Mouse (Mus musculus) myocyte (in vitro differentiated cells): ENCODE results near the gene Tmeff2. TPM values are rescaled to one million over a fixed set of nuclear protein-coding genes. Genes with fewer than 3 reads are reported as not detected.

Experiments
- H3K27me3 ChIP-seq: one replicate; pipeline ENCODE4 v1.6.1; 2011; ENCODE audit not compliant: control insufficient read depth, insufficient read depth, insufficient read length
- H3K36me3 ChIP-seq: one replicate; pipeline ENCODE4 v1.6.1; 2011; ENCODE audit not compliant: control insufficient read depth, insufficient read depth
- H3K4me2 ChIP-seq: one replicate; pipeline ENCODE4 v1.6.1; 2011; ENCODE audit warnings: low read depth, control low read depth
- H3K4me3 ChIP-seq: one replicate; pipeline ENCODE4 v1.5.1; 2011; ENCODE audit warnings: mild to moderate bottlenecking, control low read depth, moderate library complexity
- H3K79me2 ChIP-seq: one replicate; pipeline ENCODE4 v1.6.1; 2011; ENCODE audit not compliant: control insufficient read depth, insufficient read depth
- H3ac ChIP-seq: one replicate; pipeline ENCODE4 v1.6.1; 2011; ENCODE audit not compliant: control insufficient read depth, insufficient read length
- CEBPB ChIP-seq: IDR thresholded peaks from 2 replicates; pipeline ENCODE4 v1.6.1; 2011; ENCODE audit warnings: mild to moderate bottlenecking, moderate library complexity; ENCODE audit not compliant: poor library complexity, insufficient read depth, severe bottlenecking
- E2F4 ChIP-seq: IDR thresholded peaks from one replicate; pipeline ENCODE4 v1.6.1; 2011; ENCODE audit warnings: mild to moderate bottlenecking, control low read depth, moderate library complexity; ENCODE audit not compliant: insufficient read depth
- MAX ChIP-seq: IDR thresholded peaks from one replicate; pipeline ENCODE4 v1.6.1; 2011; ENCODE audit warnings: low read depth, mild to moderate bottlenecking, control low read depth
- MYOD1 ChIP-seq, 3 experiments: IDR thresholded peaks; one replicate each; pipeline ENCODE4 v1.6.1; 2011; ENCODE audit warnings: control low read depth in 2 of 3, low read depth in 2 of 3, mild to moderate bottlenecking in 2 of 3, moderate library complexity in 1 of 3; ENCODE audit not compliant: insufficient read length in 2 of 3, control insufficient read depth in 1 of 3
- MYOG ChIP-seq, 3 experiments: IDR thresholded peaks; one replicate each; pipeline ENCODE4 v1.6.1; 2011; ENCODE audit warnings: control low read depth in 2 of 3, low read depth in 2 of 3, mild to moderate bottlenecking in 2 of 3; ENCODE audit not compliant: insufficient read length in 2 of 3, control insufficient read depth in 1 of 3, insufficient read depth in 1 of 3
- POLR2A ChIP-seq: IDR thresholded peaks from one replicate; pipeline ENCODE4 v1.6.1; 2011; ENCODE audit warnings: low read depth, mild to moderate bottlenecking, control low read depth, moderate library complexity; ENCODE audit not compliant: insufficient read length
- POLR2AphosphoS2 ChIP-seq: IDR thresholded peaks from one replicate; pipeline ENCODE4 v1.6.1; 2011; ENCODE audit warnings: low read depth, control low read depth; ENCODE audit not compliant: insufficient read length
- REST ChIP-seq: IDR thresholded peaks from one replicate; pipeline ENCODE4 v1.6.1; 2011; ENCODE audit warnings: mild to moderate bottlenecking, control low read depth, moderate library complexity; ENCODE audit not compliant: insufficient read depth, insufficient read length
- SRF ChIP-seq: IDR thresholded peaks from one replicate; pipeline ENCODE4 v1.6.1; 2011; ENCODE audit warnings: low read depth; ENCODE audit not compliant: control insufficient read depth, insufficient read length
- TCF12 ChIP-seq: IDR thresholded peaks from one replicate; pipeline ENCODE4 v1.6.1; 2011; ENCODE audit warnings: mild to moderate bottlenecking, control low read depth; ENCODE audit not compliant: poor library complexity, insufficient read depth, severe bottlenecking
- TCF3 ChIP-seq: IDR thresholded peaks from one replicate; pipeline ENCODE4 v1.6.1; 2011; ENCODE audit warnings: low read depth, control low read depth; ENCODE audit not compliant: insufficient read length
- USF1 ChIP-seq: IDR thresholded peaks from one replicate; pipeline ENCODE4 v1.6.1; 2011; ENCODE audit warnings: low read depth, mild to moderate bottlenecking, control low read depth, moderate library complexity
- polyA plus RNA-seq: library from polyadenylated mRNA; unstranded; fragments of >200 nt; fragmentation: generic; extraction: Trizol; gene quantifications from one replicate; pipeline ENCODE4 v1.2.1, GENCODE M21; 2012; ENCODE audit warnings: missing spikeins

Gene Tmeff2
- polyA plus RNA-seq, 1 experiment: 5.1 TPM

DNA sequence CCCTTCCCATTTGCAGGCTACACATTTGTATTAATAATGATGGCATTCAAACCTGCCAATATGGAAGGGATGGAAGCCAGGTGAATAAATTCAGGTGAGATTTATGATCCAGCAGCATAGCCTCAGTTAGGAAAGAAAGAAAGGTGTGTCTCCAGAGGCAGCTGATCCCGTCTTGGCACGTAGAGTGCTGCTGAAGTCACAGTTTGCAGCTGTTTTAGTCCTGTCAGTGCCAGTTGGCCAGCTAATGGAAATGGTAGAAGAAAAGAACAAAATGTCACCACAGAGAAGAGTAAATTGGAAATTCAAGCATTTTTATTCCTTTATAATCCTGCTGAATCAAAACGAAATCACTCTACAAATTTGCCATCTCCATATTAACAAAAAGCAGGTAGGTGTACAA is 99.3 kb downstream of the Tmeff2 start:
- H3ac ChIP-seq: no peak overlapping the region
- no peaks in the 10 kb centered on the region for H3K79me2 ChIP-seq
- H3K36me3 ChIP-seq: no peaks in the 10 kb centered on the region
- H3K4me2 ChIP-seq: no peak overlapping the region
- H3K27me3 ChIP-seq: no peaks in the 10 kb centered on the region
- H3K4me3 ChIP-seq: no peak overlapping the region
- TF ChIP-seq MAX (no peak), MYOD1 (IDR thresholded peaks at IDR 0.05; ENCODE audit: control insufficient read depth in 1 of 3, insufficient read length in 2 of 3, low read depth in 2 of 3) (peak; percentile 65 to 77 (median 73)), POLR2AphosphoS2 (no peak), USF1 (no peak), E2F4 (no peak), TCF12 (no peak), SRF (no peak), MYOG (IDR thresholded peaks at IDR 0.05; ENCODE audit: control insufficient read depth in 1 of 3, insufficient read depth in 1 of 3, insufficient read length in 2 of 3, low read depth in 2 of 3) (peak in 2 of 3 experiments; percentile 12 to 66), POLR2A (no peak), TCF3 (no peak), REST (no peak), CEBPB (no peak)

DNA sequence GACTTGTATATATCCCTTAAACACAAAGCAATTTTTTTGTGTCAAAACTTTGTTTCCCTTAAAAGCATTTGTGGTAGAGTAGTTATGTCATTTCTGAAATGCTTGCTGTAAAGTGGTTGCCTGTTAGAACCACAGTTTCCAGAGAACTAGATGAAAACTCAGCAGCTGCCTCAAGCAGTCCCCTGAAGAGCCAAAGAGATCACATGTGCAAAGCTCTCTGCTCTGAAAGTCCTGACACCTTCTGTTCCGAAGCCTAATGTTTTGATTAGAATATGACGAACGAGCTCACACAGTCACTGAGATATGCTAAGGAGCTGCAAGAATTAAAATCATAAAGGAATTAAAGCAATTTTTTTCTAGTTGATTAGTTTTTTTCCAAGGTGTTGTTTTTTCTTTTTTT is 107.9 kb downstream of the Tmeff2 start:
- Histone ChIP-seq H3K79me2 (no peaks in the 10 kb centered on the region), H3K27me3 (no peaks in the 10 kb centered on the region), H3ac (no peak overlapping the region), H3K36me3 (no peaks in the 10 kb centered on the region), H3K4me3 (no peak overlapping the region), H3K4me2 (no peak overlapping the region)
- TF ChIP-seq POLR2A (no peak), MYOD1 (IDR thresholded peaks at IDR 0.05; ENCODE audit: control insufficient read depth in 1 of 3, insufficient read length in 2 of 3, low read depth in 2 of 3) (no peak), MAX (no peak), USF1 (no peak), E2F4 (no peak), TCF12 (no peak), CEBPB (no peak), MYOG (IDR thresholded peaks at IDR 0.05; ENCODE audit: control insufficient read depth in 1 of 3, insufficient read depth in 1 of 3, insufficient read length in 2 of 3, low read depth in 2 of 3) (no peak), REST (no peak), SRF (no peak), TCF3 (no peak), POLR2AphosphoS2 (no peak)

DNA sequence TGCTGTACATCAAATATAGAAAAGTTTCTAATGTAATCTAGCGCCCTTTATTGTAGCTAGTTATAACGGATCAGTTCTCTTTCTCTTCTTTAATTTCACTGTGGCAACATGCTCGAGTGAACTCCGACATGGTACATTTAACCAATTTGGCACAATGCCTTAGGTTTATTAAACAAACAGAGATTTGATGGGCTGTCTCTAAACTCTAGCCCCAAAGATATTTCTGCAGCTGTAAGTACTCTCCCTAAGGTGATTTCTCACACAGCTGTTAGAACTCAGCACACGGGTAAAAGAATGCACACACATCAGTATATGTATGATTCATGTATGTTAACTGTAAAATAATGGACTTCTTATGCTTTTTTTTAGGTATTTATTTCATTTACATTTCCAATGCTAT is 139.8 kb downstream of the Tmeff2 start:
- Histone ChIP-seq H3K27me3 (no peaks in the 10 kb centered on the region), H3K4me2 (no peak overlapping the region), H3K4me3 (no peak overlapping the region), H3K79me2 (no peaks in the 10 kb centered on the region), H3ac (no peak overlapping the region), H3K36me3 (no peaks in the 10 kb centered on the region)
- TF ChIP-seq USF1: no peak
- no peak for TF ChIP-seq CEBPB
- no peak for TF ChIP-seq SRF
- TF ChIP-seq MYOG (IDR thresholded peaks at IDR 0.05; ENCODE audit: control insufficient read depth in 1 of 3, insufficient read depth in 1 of 3, insufficient read length in 2 of 3, low read depth in 2 of 3): no peak
- no peak for TF ChIP-seq TCF3
- no peak for TF ChIP-seq MYOD1 (IDR thresholded peaks at IDR 0.05; ENCODE audit: control insufficient read depth in 1 of 3, insufficient read length in 2 of 3, low read depth in 2 of 3)
- no peak for TF ChIP-seq MAX

DNA sequence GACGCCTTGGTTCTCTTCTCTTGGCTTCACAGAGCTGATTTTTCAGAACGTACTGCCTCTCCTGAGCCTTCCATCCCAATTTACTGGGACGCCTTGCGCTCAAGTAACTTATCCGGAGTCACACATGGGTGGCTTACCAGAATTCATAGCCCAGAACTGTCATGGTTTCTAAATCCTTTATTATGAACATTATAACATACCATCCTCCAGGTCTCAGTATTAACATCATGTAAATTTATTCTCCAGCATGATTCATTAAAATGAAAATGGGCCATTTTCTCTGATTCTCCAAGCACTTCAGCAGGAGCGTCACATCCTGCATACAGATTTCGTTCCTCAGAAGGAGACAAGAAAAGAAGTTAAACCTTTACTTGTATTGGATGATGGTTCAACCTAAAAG is 144.4 kb downstream of the Tmeff2 start:
- Histone ChIP-seq H3K4me2 (no peak overlapping the region), H3K4me3 (no peak overlapping the region)
- TF ChIP-seq MYOG (IDR thresholded peaks at IDR 0.05; ENCODE audit: control insufficient read depth in 1 of 3, insufficient read depth in 1 of 3, insufficient read length in 2 of 3, low read depth in 2 of 3) (no peak), CEBPB (no peak), TCF3 (no peak), POLR2A (no peak), MAX (no peak), TCF12 (no peak), E2F4 (no peak), POLR2AphosphoS2 (no peak), REST (no peak), MYOD1 (IDR thresholded peaks at IDR 0.05; ENCODE audit: control insufficient read depth in 1 of 3, insufficient read length in 2 of 3, low read depth in 2 of 3) (no peak), USF1 (no peak), SRF (no peak)

DNA sequence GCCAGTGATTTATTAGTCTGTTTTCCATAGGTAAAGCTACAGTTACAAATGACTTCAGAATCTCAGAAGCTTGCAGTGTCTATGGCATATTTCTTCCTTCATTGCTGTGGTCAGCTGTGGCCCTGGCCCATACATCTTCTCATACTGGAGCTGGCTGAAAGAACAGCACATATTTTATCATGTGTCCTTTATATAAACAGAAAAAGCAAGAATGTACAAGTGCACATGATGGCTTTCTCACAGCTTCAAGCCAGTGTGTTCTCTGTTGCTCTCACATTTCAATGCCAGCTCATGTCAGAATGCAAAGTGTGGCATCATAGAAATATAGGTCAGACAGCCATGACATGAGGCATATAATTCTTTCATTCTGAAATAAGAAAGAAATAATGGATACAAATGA is 164.1 kb downstream of the Tmeff2 start:
- Histone ChIP-seq H3K27me3 (no peaks in the 10 kb centered on the region), H3K4me3 (no peak overlapping the region), H3K36me3 (no peaks in the 10 kb centered on the region), H3K4me2 (no peak overlapping the region), H3ac (no peak overlapping the region), H3K79me2 (no peaks in the 10 kb centered on the region)
- no peak for TF ChIP-seq SRF
- TF ChIP-seq MAX: no peak
- no peak for TF ChIP-seq TCF3
- TF ChIP-seq TCF12: no peak
- TF ChIP-seq E2F4: no peak
- no peak for TF ChIP-seq POLR2A
- no peak for TF ChIP-seq CEBPB
- no peak for TF ChIP-seq USF1
- TF ChIP-seq POLR2AphosphoS2: no peak
- TF ChIP-seq MYOD1 (IDR thresholded peaks at IDR 0.05; ENCODE audit: control insufficient read depth in 1 of 3, insufficient read length in 2 of 3, low read depth in 2 of 3): no peak

More for the DNA sequence above, 144.4 kb downstream of the Tmeff2 start:
- H3K36me3 ChIP-seq: no peaks in the 10 kb centered on the region
- H3ac ChIP-seq: no peak overlapping the region
- no peaks in the 10 kb centered on the region for H3K79me2 ChIP-seq
- H3K27me3 ChIP-seq: no peaks in the 10 kb centered on the region
